Mouse (Mus musculus) testis, adult 2 months (tissue): Measurements from ENCODE around the gene Fam3c.

ENCODE experiments used
- CTCF ChIP-seq: fragments of 200-500 bp; IDR thresholded peaks from 2 replicates; pipeline ENCODE4 v1.5.1; 2012; ENCODE audit warnings: low read depth, mild to moderate bottlenecking, inconsistent platforms, low read length, moderate library complexity; ENCODE audit not compliant: control insufficient read depth, insufficient read depth, insufficient replicate concordance
- POLR2A ChIP-seq: fragments of 200-500 bp; IDR thresholded peaks from 2 replicates; pipeline ENCODE4 v1.6.1; 2012; ENCODE audit warnings: low read depth, mild to moderate bottlenecking, inconsistent platforms, low read length, moderate library complexity; ENCODE audit not compliant: control insufficient read depth

DNA sequence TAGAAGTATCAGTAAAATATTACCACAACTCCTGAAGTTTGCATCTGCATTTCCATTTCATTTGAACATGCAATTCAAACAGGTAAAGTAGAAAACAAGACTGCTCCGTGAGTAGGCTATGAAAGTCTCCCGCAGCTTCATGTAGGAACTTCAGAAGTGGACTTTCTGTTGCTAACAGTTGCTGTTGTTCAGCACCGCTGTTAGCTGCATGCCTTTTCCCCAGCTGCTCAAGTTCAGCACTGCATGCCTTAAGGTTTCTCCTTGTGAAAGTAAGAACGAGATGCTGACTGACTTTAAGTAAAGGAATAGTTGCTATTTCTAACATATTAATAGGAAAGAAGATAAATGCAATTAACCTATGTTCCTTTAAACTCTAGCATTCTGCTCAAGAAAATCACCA lies 64.0 kb downstream of the Fam3c start:
- TF ChIP-seq POLR2A (no peak), CTCF (no peak)
